Mouse (Mus musculus): ENCODE measurements around the gene Gm20696.

- TF ChIP-seq CTCF (IDR thresholded peaks at IDR 0.05; ENCODE audit: borderline replicate concordance, insufficient read depth, low read depth, low read length) (no peak), POLR2A (IDR thresholded peaks at IDR 0.05; ENCODE audit: borderline replicate concordance, insufficient read depth, low read length) (no peak)
Measured at GRCm38 (mm10) chr6:99263886-99264185, 402.8 kb downstream of the Gm20696 start.

All from cerebellum, adult 2 months (tissue).